Mouse (Mus musculus): Measurements from ENCODE around the gene Mroh2a.

DNA sequence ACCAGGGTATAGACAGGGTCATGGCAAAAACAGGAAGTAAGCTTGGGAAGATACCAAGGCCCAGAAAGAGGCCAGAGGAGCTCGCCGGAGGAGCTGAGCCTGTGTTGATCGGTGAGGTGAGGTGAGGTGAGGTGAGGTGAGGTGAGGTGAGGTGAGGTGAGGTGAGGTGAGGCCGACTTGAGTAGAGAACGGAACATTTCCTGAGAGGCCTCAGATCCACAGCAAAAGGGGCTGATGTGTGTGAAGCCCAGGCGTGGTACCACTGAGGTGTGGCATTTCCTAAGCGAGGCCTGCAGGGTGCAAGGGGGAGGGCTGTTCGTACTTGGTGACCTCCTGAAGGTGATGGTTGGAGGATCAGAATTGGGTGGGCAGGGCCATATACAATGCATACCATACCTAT lies 26.3 kb downstream of the Mroh2a start:
- TF ChIP-seq CTCF (IDR thresholded peaks at IDR 0.05; ENCODE audit: borderline replicate concordance, control insufficient read depth, extremely low read depth, insufficient read depth, low read length, poor library complexity) (no peak), POLR2A (IDR thresholded peaks at IDR 0.05; ENCODE audit: control insufficient read depth, extremely low read depth, insufficient read depth, low read length, poor library complexity) (no peak)

Measured in thymus, adult 2 months (tissue).